Mouse (Mus musculus) liver, postnatal 0 days (tissue): ENCODE data around the gene Nmt1.

Experiments
- CTCF ChIP-seq: sonication (generic); IDR thresholded peaks from 2 replicates; pipeline ENCODE4 v1.5.1; 2016; ENCODE audit warnings: antibody characterized with exemption, low read depth
- EP300 ChIP-seq: IDR thresholded peaks from 2 replicates; pipeline ENCODE4 v1.6.1; 2016; ENCODE audit warnings: antibody characterized with exemption, low read depth, mild to moderate bottlenecking

GRCm38 (mm10) chr11:102984086-102984485 lies 43.9 kb upstream of the Nmt1 start:
- no peak for TF ChIP-seq CTCF
- TF ChIP-seq EP300, result no peak
